Mouse (Mus musculus) embryonic facial prominence, embryonic 14.5 days (tissue): ENCODE results near the gene Serf2. TPM values are rescaled to one million over a fixed set of nuclear protein-coding genes. Genes with fewer than 3 reads are reported as not detected.
"Not testable (repeated sequence)": the region's sequence is repeated elsewhere in the genome, so short reads cannot be mapped to it uniquely, and the experiment has no call there.

Source experiments
- ATAC-seq: fragments of 200-750 bp; cut with Nextera tagmentation; 2 replicates; pipeline ENCODE4 v1.8.0; 2017; ENCODE audit warnings: low read depth, moderate number of reproducible peaks, moderate TSS enrichment
- DNase-seq: peaks from one replicate; pipeline ENCODE4 v3.0.0-alpha.2; 2015; ENCODE audit warnings: low spot score
- H3K27ac ChIP-seq: fragments of 300-500 bp; sonication (generic); replicated peaks from 2 replicates; pipeline ENCODE4 v1.5.1; 2014; ENCODE audit warnings: low read depth, mild to moderate bottlenecking, low read length, moderate library complexity
- H3K27me3 ChIP-seq: fragments of 300-500 bp; sonication (generic); replicated peaks from 2 replicates; pipeline ENCODE4 v1.6.1; 2014; ENCODE audit warnings: low read length; ENCODE audit not compliant: control insufficient read depth, insufficient read depth
- H3K36me3 ChIP-seq: fragments of 300-500 bp; sonication (generic); 2 replicates; pipeline ENCODE4 v1.6.1; 2014; ENCODE audit warnings: low read length, mixed read lengths; ENCODE audit not compliant: control insufficient read depth, insufficient read depth
- H3K4me1 ChIP-seq: fragments of 300-500 bp; sonication (generic); 2 replicates; pipeline ENCODE4 v1.6.1; 2014; ENCODE audit warnings: antibody characterized with exemption, low read length; ENCODE audit not compliant: control insufficient read depth, insufficient read depth
- H3K4me2 ChIP-seq: fragments of 300-500 bp; sonication (generic); 2 replicates; pipeline ENCODE4 v1.6.1; 2014; ENCODE audit warnings: low read depth, mild to moderate bottlenecking, low read length, moderate library complexity, mixed read lengths
- H3K4me3 ChIP-seq: fragments of 300-500 bp; sonication (generic); 2 replicates; pipeline ENCODE4 v1.5.1; 2014; ENCODE audit warnings: low read depth, mild to moderate bottlenecking, low read length
- H3K9ac ChIP-seq: fragments of 300-500 bp; sonication (generic); 2 replicates; pipeline ENCODE4 v1.6.1; 2014; ENCODE audit warnings: low read depth, mild to moderate bottlenecking, low read length, moderate library complexity, mixed read lengths
- H3K9me3 ChIP-seq: fragments of 300-500 bp; sonication (generic); 2 replicates; pipeline ENCODE4 v1.6.1; 2016; ENCODE audit warnings: low read length; ENCODE audit not compliant: control insufficient read depth
- WGBS: fragments of 180-500 bp; shearing (Covaris S2); extraction: QIAGEN DNeasy Blood & Tissue Kit; methylation state at CpG from one replicate; pipeline ENCODE4 v1.1.7; 2014; 5-methylcytosine and 5-hydroxymethylcytosine counted together
- microRNA-seq: library from miRNA; unstranded; fragments of <30 nt; microRNA quantifications from one replicate; pipeline ENCODE4, GENCODE M21; 2016; ENCODE audit warnings: borderline number of aligned reads
- polyA plus RNA-seq: library from polyadenylated mRNA; unstranded; fragments of >200 nt; fragmentation: Nextera tagmentation; extraction: Ambion mirVana; gene quantifications from 2 replicates; pipeline ENCODE4 v1.2.1, GENCODE M21; 2014

The Serf2 gene
- polyA plus RNA-seq, 1 experiment from 2014 or later = 673 TPM

DNA sequence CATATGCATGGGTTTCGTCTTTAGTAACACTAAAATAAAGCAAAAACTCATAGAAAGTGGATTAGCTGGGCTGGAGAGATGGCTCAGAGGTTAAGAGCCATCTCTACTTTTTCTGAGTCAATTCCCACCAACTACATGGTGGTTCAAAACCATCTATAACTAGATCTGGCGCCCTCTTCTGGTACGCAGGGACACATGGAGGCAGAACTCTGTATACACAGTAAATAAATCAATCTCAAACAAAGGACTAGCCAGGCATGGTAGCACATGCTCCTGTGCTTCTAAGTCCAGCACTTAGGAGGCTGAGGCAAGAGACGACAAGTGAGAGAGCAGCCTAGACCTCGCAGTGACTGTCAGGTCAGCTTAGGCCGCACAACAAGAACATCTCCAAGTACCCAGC is 52.6 kb downstream of the Serf2 start:
- not testable (repeated sequence) for ATAC-seq, H3K4me1 ChIP-seq, H3K4me3 ChIP-seq, H3K36me3 ChIP-seq, H3K27me3 ChIP-seq, H3K4me2 ChIP-seq, H3K9me3 ChIP-seq, H3K27ac ChIP-seq, H3K9ac ChIP-seq, DNase-seq
- 100% methylated on average over 1 of the region's 6 CpGs for WGBS

DNA sequence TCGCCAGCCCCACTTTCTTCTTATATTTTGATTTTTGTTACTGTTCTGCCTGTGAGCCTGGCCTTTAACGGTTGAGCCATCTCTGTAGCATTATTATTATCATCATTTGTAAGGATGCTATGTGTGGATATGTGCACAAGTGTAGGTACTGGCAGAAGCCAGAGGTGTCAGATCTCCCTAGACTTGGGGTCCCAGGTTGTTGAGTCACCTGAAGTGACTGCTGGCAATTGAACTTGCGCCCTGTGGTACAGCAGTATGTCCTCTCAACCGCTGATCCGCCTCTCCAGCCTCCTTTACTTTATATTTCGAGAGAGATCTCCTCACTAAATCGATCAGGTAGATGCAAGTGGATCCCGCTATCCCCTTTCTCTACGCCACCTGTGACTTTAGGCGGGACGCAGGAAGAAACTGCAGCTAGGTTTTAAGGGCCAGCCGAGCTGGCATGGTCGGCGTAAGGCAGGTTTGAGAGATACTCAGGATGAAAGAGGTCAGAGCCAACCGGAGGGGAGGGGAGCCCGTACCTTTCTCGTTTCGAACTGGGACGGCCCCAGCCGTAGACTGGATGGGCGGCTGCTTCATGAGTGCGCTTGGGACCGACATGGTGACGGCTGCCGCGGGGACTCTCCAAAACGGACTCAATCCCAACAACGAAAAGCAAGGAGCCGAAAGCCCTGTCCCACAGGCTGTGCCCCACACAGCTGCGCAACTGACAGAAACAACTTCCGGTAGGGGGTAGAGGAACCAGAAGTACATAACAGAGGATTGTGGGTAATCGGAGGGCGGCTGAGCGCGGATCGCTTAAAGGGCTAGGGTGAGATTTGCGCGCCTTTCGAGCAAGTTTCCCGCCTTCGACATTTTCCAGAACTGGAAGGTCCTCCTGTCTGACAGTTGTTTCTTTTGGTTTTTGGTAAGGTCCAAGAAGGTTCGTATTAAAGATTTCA is 57.2 kb downstream of the Serf2 start, which contains the start of the genes Mfap1a and Wdr76:
Gene Mfap1a (minus strand): TSS at position 724 of the 941 bp plus-strand sequence.
Gene Wdr76 (plus strand): TSS at position 782 of the 941 bp plus-strand sequence.
- not testable (repeated sequence) for H3K27ac ChIP-seq

DNA sequence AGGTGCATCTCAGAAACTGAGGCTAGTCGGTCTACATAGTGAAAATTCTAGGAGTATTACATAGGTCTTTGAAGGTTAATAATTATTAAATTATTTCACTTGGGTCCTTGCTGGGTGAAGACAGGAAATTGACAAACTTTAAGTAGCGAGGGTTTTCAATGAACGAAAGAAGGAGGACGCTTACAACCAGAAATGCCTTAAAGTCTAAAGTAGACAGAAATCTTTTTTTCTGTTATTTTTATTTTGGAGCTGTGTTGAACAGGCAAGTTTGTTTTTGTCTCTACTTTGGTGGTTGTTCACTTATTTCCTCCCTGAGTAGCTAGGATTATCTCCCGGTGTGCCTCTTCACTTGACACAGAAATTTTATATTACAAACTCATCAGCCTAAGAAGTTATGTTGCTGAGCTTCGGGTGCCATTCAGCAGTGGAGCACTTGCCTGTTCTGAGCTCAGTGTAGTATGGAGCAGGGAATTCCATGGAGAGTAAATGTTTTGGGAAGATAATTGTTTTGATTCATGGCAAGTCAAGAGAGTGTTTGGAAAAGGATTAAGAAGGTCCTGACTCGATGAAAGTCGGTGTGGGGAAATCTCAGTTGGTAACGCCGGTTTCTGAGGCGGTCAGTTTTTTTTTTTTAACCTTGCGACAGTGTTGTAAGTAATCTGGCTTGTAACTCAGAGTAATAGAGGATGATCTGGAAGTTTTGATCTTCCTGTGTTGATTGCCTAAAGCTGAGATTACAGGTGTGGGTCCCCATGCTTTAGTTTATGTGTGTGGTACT is 58.4 kb downstream of the Serf2 start:
- 17% methylated on average over 12 of the region's 12 CpGs for WGBS
- peak overlapping the region; percentile 60 for H3K4me3 ChIP-seq
- no peaks in the 10 kb centered on the region for H3K27me3 ChIP-seq
- H3K9me3 ChIP-seq = no peaks in the 10 kb centered on the region
- H3K4me2 ChIP-seq = peak overlapping the region; percentile 71
- peak overlapping the region; percentile 69 for H3K9ac ChIP-seq
- H3K27ac ChIP-seq = no peak overlapping the region
- no peak for DNase-seq
- peaks cover 6% of the 10 kb centered on the region; the same call in 1 of the 2 replicates for H3K4me1 ChIP-seq
- H3K36me3 ChIP-seq = peaks cover 19% of the 10 kb centered on the region
- no peak for ATAC-seq

More for the DNA sequence above, 57.2 kb downstream of the Serf2 start, which contains the start of the genes Mfap1a and Wdr76:
- ATAC-seq (peak; percentile 95), DNase-seq (peak; percentile 97)
- peak within 1 kb of the TSS; percentile 60 for H3K4me3 ChIP-seq
- not testable (repeated sequence) for H3K36me3 ChIP-seq, H3K27me3 ChIP-seq, H3K4me1 ChIP-seq, H3K9me3 ChIP-seq
- WGBS = 4% methylated on average over 37 of the region's 42 CpGs
- H3K9ac ChIP-seq = peak within 1 kb of the TSS; percentile 69
- H3K4me2 ChIP-seq = peak within 1 kb of the TSS; percentile 71

Small RNA genes within 50 kb of the gene (microRNA-seq; reads per million reads assigned to microRNA genes)
- gene Gm22953 = not detected

Other genes starting within 250 kb of the Serf2 start
- 50.3 and 60.5 TPM in 2 replicates for gene Trp53bp1, start 177.8 kb upstream of the Serf2 start, polyA plus RNA-seq
- 10.9 and 15.8 TPM in 2 replicates for gene Map1a, start 159.6 kb upstream of the Serf2 start, polyA plus RNA-seq
- gene Ppip5k1, start 93.8 kb upstream of the Serf2 start, polyA plus RNA-seq = 7.6 and 9.8 TPM in 2 replicates
- 21.7 and 31.2 TPM in 2 replicates for gene Ckmt1, start 91.5 kb upstream of the Serf2 start, polyA plus RNA-seq
- gene Strc, start 62.0 kb upstream of the Serf2 start, polyA plus RNA-seq = 0.04 and 0.07 TPM in 2 replicates
- 572 and 576 TPM in 2 replicates for gene Pdia3, start 35.4 kb upstream of the Serf2 start, polyA plus RNA-seq
- gene Catsper2, start 35.4 kb upstream of the Serf2 start, polyA plus RNA-seq = 1.7 and 2.1 TPM in 2 replicates
- 19.6 and 19.7 TPM in 2 replicates for gene Ell3, start 4.9 kb upstream of the Serf2 start, polyA plus RNA-seq
- gene Hypk, start 4.1 kb downstream of the Serf2 start, polyA plus RNA-seq = 92.5 and 92.9 TPM in 2 replicates
- 0.24 and 0.32 TPM in 2 replicates for gene Serinc4, start 7.6 kb downstream of the Serf2 start, polyA plus RNA-seq
- 52.4 and 56.7 TPM in 2 replicates for gene Mfap1b, start 24.9 kb downstream of the Serf2 start, polyA plus RNA-seq
- gene Mfap1a, start 57.5 kb downstream of the Serf2 start, polyA plus RNA-seq = 21.9 and 23.3 TPM in 2 replicates
- gene Wdr76, start 57.5 kb downstream of the Serf2 start, polyA plus RNA-seq = 5.3 and 5.6 TPM in 2 replicates